Mouse (Mus musculus): ENCODE measurements at regions not wholly inside any gene's neighbourhood (a gene's known extent, or its start where the extent isn't known, plus 50 kb on each side); places are given as distances from the start of the nearest gene placed in this dataset.

- DNase-seq = no peak
These were observed 216.4 kb downstream of the Lrig3 start for GRCm38 (mm10) chr10:126182386-126182785.

- no peak for DNase-seq
These were observed 218.0 kb downstream of the Lrig3 start for GRCm38 (mm10) chr10:126183961-126184360.

- DNase-seq = no peak
These were observed 219.4 kb downstream of the Lrig3 start for GRCm38 (mm10) chr10:126185410-126185809.

GRCm38 (mm10) chr10:126186086-126186485, 220.1 kb downstream of the Lrig3 start:
- no peak for DNase-seq

- no peak for DNase-seq
These were observed 223.0 kb downstream of the Lrig3 start for GRCm38 (mm10) chr10:126189001-126189400.

All from lung, postnatal 14 days (tissue).